Mouse (Mus musculus): ENCODE measurements at regions not wholly inside any gene's neighbourhood (a gene's known extent, or its start where the extent isn't known, plus 50 kb on each side); places are given as distances from the start of the nearest gene placed in this dataset.

DNA sequence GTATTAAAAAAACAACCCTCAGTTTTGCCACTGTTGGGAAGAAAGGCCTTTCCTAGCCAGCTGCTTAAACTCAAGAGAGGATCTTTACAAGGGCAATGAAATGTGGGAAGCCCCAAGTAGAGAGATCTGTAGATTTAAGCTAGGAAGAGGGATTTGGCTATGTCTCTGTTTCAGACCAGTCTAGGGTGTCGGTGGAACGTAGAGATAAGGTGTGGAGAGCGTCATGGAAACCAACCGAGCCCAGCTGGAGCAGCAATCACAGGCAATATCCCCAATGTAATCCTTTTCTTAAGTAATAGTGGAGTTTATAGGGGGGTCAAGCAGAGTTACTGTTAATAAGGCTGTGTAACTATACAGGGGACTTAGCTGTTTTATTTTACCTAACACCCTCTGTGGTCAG is 204.6 kb upstream of the Mme start:
- TF ChIP-seq CTCF (IDR thresholded peaks at IDR 0.05; ENCODE audit: borderline replicate concordance, extremely low read depth, insufficient read depth, insufficient read length): no peak
- no peak for TF ChIP-seq POLR2A (IDR thresholded peaks at IDR 0.05; ENCODE audit: borderline replicate concordance, extremely low read depth, insufficient read depth, insufficient read length, poor library complexity, severe bottlenecking)
- DNase-seq (ENCODE audit: low read depth): no peak

DNA sequence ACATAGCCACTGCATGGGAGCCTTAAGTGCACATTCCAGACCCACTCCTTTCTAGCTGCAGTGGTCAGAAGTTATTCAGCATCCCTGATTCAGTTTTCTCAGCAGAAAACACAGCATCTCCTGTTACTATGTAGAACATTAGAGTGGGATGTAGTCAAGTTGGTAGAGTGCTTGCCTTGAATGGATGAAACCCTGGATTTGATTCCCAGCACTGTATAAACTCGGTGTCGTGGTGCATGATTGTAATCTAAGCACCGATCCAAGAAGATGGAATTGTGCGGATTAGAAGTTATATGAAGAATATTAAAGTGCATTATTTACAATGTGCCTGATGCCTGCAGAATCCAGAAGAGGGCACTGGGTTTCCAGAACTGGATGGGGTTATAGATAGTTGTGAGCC is 170.6 kb upstream of the Mme start:
- TF ChIP-seq CTCF (IDR thresholded peaks at IDR 0.05; ENCODE audit: borderline replicate concordance, extremely low read depth, insufficient read depth, insufficient read length) (no peak), POLR2A (IDR thresholded peaks at IDR 0.05; ENCODE audit: borderline replicate concordance, extremely low read depth, insufficient read depth, insufficient read length, poor library complexity, severe bottlenecking) (no peak)
- DNase-seq (ENCODE audit: low read depth): no peak

DNA sequence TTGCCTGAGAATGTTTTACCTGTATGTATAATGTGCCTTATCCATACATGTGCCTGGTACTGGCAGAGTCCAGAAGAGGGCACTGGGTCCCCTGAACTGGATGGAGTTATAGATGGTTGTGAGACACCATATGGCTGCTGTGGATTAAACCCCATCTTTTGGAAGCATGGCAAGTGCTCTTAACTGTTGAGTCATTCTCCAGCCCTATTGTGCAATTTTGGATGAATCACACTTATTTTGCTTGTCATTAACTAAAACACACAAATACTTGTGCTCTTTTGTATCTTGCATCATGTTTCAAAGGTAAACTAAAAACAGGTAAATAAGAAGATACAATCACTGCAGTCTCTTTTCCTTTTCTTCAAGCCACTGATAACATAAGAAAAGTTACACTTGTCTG is 168.3 kb upstream of the Mme start:
- no peak for TF ChIP-seq CTCF (IDR thresholded peaks at IDR 0.05; ENCODE audit: borderline replicate concordance, extremely low read depth, insufficient read depth, insufficient read length)
- no peak for TF ChIP-seq POLR2A (IDR thresholded peaks at IDR 0.05; ENCODE audit: borderline replicate concordance, extremely low read depth, insufficient read depth, insufficient read length, poor library complexity, severe bottlenecking)
- no peak for DNase-seq (ENCODE audit: low read depth)

DNA sequence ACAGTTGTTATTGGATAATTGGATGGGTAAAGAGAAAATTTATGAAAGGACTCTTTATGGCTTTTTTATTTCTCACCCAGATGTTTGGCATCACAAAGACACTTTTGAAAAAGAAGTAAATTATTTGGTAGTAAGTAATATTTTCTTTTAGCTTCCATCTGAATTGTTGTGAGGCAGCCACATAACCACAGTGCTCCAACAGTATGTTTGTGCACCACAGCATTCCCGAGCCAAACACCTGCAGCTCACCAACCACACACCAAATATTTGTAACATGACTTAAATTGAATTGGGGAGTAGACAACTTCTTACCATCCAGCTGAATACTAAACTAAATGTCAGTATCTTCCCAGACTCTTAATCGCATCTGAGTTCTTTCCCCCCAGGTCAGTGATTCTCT is 163.2 kb upstream of the Mme start:
- no peak for DNase-seq (ENCODE audit: low read depth)

DNA sequence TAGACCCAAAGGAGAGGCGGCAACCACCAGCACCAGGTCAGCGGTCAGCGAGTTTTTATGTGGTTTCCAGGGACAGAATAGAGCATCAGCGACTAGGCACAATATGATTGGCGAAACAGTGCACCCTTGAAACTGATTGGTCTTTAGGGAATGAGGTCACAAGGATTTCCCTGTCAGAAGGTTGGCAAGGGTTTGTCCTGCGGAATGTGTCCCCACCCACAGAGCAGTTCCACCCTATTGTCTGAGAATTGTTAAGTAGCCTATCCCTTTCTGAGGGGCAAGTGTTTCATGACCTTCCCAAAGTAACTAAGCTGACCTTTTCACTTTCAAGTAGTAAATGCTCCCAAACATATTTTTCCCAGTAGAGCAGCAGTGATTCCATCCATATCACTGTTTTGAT is 159.2 kb upstream of the Mme start:
- no peak for DNase-seq (ENCODE audit: low read depth)
- no peak for TF ChIP-seq POLR2A (IDR thresholded peaks at IDR 0.05; ENCODE audit: borderline replicate concordance, extremely low read depth, insufficient read depth, insufficient read length, poor library complexity, severe bottlenecking)
- no peak for TF ChIP-seq CTCF (IDR thresholded peaks at IDR 0.05; ENCODE audit: borderline replicate concordance, extremely low read depth, insufficient read depth, insufficient read length)

More for the DNA sequence above, 163.2 kb upstream of the Mme start:
- TF ChIP-seq CTCF (IDR thresholded peaks at IDR 0.05; ENCODE audit: borderline replicate concordance, extremely low read depth, insufficient read depth, insufficient read length) (no peak), POLR2A (IDR thresholded peaks at IDR 0.05; ENCODE audit: borderline replicate concordance, extremely low read depth, insufficient read depth, insufficient read length, poor library complexity, severe bottlenecking) (no peak)

DNA sequence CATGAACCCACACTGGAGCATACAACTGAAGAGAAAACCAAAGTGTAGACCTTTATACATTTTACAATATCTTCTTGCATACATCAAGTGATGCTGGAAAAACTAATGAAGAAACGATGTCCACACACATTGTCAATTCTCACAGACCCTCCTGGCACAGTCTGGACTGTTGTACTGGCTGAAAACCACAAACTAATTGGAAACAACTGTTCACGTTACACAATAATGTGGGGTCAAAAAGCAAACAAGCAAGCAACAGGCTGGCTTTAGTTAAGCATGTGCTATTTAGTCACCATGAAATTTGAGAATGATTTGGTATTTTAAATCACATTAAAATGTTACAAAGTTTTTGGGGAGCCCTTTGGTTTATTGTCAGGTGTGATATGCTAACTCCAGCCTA is 155.9 kb upstream of the Mme start:
- TF ChIP-seq POLR2A (IDR thresholded peaks at IDR 0.05; ENCODE audit: borderline replicate concordance, extremely low read depth, insufficient read depth, insufficient read length, poor library complexity, severe bottlenecking) (no peak), CTCF (IDR thresholded peaks at IDR 0.05; ENCODE audit: borderline replicate concordance, extremely low read depth, insufficient read depth, insufficient read length) (no peak)
- DNase-seq (ENCODE audit: low read depth): no peak

DNA sequence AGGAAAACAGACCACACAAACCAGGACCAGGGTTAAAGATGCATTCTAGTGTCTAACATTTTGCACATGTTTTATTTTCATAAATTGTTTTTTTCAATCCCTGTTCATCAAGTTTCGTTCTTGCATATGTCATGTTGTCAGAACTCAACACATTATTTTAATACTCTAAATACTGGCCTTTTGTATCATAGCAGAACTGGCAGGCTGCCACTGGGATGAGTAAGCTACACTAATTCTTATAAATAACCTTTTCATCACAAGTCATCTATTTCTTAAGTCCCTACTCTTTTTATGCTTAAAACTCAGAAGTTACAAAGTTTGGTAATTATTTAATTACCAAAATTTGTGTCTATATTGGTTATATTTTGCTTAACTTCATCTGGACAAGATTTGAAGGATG is 148.4 kb upstream of the Mme start:
- TF ChIP-seq CTCF (IDR thresholded peaks at IDR 0.05; ENCODE audit: borderline replicate concordance, extremely low read depth, insufficient read depth, insufficient read length) (no peak), POLR2A (IDR thresholded peaks at IDR 0.05; ENCODE audit: borderline replicate concordance, extremely low read depth, insufficient read depth, insufficient read length, poor library complexity, severe bottlenecking) (no peak)
- DNase-seq (ENCODE audit: low read depth): no peak

DNA sequence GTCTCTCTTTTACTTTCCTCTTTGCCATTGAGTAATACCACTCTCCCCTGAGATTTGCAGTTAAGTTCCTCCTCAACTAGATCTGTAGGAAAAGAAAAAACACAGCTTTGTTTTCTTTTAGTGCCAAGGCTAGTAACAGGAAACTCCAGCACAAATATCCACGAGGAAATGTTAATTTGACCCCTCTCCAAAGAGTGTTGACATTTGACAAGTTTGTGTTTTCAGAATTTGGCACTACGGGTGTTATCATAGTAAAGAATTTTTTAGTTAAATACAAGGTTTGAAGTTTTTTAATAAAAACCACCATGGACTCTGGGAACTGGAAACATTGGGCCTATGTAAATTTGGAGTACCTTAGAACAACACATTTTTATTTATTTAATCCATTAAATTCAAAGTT is 126.1 kb upstream of the Mme start:
- DNase-seq (ENCODE audit: low read depth): no peak
- TF ChIP-seq POLR2A (IDR thresholded peaks at IDR 0.05; ENCODE audit: borderline replicate concordance, extremely low read depth, insufficient read depth, insufficient read length, poor library complexity, severe bottlenecking) (no peak), CTCF (IDR thresholded peaks at IDR 0.05; ENCODE audit: borderline replicate concordance, extremely low read depth, insufficient read depth, insufficient read length) (no peak)

DNA sequence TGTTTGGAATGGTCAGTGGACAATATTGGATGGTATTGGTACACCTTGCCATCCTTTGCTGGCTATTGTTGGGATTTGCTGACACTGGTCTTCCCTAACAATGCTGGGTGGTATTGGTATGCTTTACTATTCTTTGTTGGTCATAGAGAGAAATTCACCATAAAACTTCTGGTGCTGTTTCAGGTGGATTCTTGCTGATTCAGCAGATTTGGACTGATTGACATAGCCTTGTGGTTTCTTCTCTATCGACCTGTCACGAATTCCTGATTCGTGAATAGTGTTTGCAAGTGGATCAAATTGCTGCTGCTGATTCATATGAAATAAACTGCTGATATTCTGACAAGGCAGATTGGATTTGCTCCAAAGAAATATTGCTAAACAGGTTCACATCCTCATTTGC is 109.5 kb upstream of the Mme start:
- TF ChIP-seq POLR2A (IDR thresholded peaks at IDR 0.05; ENCODE audit: borderline replicate concordance, extremely low read depth, insufficient read depth, insufficient read length, poor library complexity, severe bottlenecking) (no peak), CTCF (IDR thresholded peaks at IDR 0.05; ENCODE audit: borderline replicate concordance, extremely low read depth, insufficient read depth, insufficient read length) (no peak)
- no peak for DNase-seq (ENCODE audit: low read depth)

DNA sequence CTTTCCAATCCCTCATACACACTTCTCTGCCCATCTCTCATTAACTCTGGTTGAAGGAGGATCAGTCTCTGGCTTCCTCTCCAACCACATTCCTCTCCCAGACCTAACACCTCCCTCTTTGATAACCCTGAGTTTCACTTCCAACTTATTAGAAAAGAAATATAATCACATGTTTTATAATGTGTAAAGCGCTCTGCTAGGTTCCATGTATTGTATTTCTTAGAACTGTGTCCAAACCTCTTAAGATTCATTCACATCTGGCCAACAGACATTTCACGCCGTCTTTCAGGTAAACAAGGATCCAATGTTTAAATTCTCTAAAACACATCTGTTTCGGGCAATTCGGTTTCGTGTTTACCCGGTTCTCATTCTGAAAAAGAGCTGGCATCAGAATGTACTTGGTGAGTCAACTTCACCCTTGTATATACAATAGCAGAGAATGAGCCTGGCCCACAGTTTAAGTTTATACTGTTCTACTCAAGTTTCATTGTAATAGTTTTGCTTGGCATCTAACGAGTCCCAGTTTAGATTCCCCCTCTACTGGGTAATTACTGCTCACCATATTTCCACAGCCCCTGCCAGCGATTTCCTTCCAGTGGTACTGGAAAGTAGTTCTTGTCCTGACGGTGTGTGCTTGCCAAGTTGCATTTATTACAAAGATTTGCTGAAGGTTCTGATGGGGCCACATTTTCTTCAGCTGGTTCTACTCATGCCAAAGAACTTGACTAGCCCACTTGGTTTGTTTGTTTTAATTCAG is 103.8 kb upstream of the Mme start:
- peak; percentile 31 for DNase-seq (ENCODE audit: low read depth)
- no peak for TF ChIP-seq CTCF (IDR thresholded peaks at IDR 0.05; ENCODE audit: borderline replicate concordance, extremely low read depth, insufficient read depth, insufficient read length)
- TF ChIP-seq POLR2A (IDR thresholded peaks at IDR 0.05; ENCODE audit: borderline replicate concordance, extremely low read depth, insufficient read depth, insufficient read length, poor library complexity, severe bottlenecking): no peak

DNA sequence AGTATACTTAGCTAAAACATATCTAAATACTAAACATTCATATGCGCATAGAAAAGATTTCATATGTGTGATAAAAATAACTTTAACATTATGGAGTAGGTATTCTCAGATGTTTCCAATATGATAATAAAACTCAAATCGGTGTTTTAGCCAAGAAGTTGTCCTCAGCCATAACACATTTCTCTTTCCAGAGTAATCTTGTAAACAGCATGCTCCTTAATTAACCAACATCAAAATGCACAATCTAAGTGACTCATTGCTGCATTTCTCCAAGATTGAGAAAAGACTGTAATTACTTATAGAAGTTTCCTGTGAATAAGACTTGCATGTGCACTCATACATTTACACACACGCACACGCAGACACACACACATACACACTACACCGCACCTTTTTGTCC is 95.1 kb upstream of the Mme start:
- DNase-seq (ENCODE audit: low read depth): no peak
- no peak for TF ChIP-seq POLR2A (IDR thresholded peaks at IDR 0.05; ENCODE audit: borderline replicate concordance, extremely low read depth, insufficient read depth, insufficient read length, poor library complexity, severe bottlenecking)
- TF ChIP-seq CTCF (IDR thresholded peaks at IDR 0.05; ENCODE audit: borderline replicate concordance, extremely low read depth, insufficient read depth, insufficient read length): no peak

DNA sequence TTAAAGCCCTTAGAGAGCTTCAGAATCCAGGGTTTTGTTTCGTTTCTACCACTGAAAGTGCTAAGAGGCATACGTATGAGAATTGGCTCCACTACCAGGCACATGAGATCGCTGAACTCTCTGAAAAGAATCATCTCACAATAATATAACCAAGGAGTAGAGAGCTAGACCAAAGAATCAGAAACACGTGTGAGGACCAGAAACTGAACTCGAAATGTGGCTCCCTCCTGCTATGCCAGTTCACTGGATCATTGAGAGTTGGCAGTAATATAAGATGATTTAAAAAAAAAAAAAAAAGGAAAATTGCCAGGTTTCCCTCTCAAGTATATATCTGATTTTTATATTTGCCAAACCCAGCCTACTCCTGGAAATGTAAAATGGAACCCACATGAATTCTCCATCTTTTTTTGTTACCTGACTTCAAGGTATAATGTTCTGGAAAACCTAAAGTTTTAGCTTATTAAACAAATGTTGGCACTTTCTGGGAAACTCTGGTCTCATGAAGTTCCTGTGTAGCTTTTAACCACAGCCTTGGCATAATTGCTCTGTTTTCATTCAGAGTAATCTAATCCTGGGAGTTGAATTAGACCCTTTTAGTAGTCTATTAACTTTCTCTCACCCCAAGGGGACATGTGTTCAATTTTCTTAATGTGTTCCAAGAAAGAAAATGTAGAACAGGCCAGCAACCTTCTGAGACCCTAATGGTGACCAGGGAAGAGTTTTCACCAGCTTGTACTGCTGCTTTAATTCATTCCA is 58.7 kb upstream of the Mme start:
- no peak for DNase-seq (ENCODE audit: low read depth)
- TF ChIP-seq POLR2A (IDR thresholded peaks at IDR 0.05; ENCODE audit: borderline replicate concordance, extremely low read depth, insufficient read depth, insufficient read length, poor library complexity, severe bottlenecking) (no peak), CTCF (IDR thresholded peaks at IDR 0.05; ENCODE audit: borderline replicate concordance, extremely low read depth, insufficient read depth, insufficient read length) (no peak)

Measured in brain, embryonic 14.5 days (tissue).